Mouse (Mus musculus): ENCODE results near the gene Jade3.

- TF ChIP-seq CTCF (IDR thresholded peaks at IDR 0.05; ENCODE audit: borderline replicate concordance, insufficient read depth, low read length) (no peak), POLR2A (IDR thresholded peaks at IDR 0.05; ENCODE audit: low read depth, low read length) (no peak)
These were observed 107.1 kb downstream of the Jade3 start for GRCm38 (mm10) chrX:20532621-20533020.
